Mouse (Mus musculus): ENCODE results near the gene Tff1.

DNA sequence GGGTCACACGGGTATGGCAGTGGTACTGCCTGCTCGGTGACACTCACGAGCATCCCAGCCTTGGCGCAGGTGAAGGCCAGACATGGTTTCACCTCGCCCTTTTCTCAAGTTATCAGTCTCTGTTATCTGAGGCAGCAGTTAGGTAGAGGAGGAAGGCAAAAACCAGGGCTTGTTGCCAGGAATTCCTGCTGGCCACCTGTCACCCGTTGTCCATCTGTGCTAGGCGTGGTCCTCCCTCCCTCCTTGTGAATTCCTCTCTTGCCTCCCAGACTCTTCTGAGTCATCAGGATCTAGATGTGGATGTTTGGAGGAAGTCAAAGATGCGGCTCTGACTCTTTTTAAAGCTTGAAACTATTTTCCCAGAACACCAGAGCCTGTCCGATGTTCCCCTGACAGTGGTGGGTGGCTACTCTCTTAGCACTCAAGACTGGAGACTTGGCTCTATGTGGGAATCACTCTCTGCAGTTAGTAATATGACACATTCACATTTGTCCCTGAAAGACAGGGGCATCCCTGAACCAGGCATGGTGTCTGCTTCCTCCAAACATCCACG, 33.7 kb downstream of the Tff1 start:
- TF ChIP-seq CTCF (IDR thresholded peaks at IDR 0.05; ENCODE audit: extremely low read depth, insufficient read depth, insufficient read length, insufficient replicate concordance) (no peak), POLR2A (IDR thresholded peaks at IDR 0.05; ENCODE audit: low read depth, low read length) (no peak)
